Mouse (Mus musculus) frontal cortex, postnatal 25 days (tissue): ENCODE results near the gene Fbxl13.

ENCODE experiments used
- DNase-seq, 2 experiments: peaks; one replicate each; pipeline ENCODE4 v3.0.0; 2022; ENCODE audit warnings: low spot score in 2 of 2

Gene Fbxl13

DNA sequence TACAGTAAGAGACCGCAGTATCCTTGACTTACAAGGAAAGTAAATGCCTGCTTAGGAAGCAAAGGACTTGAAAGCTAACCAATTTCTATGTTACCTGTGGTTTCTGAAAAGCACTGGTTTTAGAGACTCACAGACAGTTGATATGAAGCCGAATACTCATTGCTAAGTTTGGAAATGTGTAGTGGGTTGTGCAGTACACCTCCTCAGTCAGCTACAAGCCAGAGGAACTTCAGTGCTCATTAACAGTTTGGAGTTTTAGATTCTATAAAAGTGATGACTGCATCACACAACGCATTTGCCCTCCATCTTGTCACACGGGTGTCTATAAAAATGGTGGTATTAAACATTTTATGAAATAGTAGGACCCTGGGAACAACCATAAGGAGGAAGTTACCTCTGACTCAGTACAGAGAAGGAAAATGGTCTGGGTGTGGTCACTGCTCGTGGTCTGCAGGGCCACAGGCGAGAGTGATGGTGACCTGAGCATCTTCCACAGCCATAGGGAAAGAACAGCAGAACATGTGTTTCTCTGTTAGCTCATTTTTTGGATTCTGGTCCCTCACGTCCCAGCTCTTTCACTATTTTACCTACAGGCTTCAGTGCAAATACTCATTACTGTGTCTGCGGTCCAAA is 160.1 kb downstream of the Fbxl13 start:
- no peak for DNase-seq

DNA sequence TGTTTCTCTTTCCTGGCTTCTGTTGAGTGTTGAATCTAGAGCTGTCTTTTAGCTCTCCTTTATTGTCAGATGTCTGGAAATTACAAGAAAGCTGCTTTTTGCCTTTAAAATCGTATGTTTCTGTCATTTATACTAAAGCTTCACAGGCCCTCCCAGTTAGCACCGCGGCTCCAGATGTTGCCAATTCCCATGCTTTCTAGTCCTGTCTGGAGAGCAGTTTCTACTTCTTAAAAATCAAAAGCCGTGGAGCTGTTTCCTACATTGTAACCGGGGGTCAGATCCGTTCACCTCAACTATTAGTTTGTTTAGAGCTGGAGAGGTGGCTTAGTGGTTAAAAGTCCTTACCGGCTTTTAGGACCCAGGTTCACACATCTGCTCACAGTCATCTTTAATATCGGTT is 162.2 kb downstream of the Fbxl13 start:
- no peak for DNase-seq

DNA sequence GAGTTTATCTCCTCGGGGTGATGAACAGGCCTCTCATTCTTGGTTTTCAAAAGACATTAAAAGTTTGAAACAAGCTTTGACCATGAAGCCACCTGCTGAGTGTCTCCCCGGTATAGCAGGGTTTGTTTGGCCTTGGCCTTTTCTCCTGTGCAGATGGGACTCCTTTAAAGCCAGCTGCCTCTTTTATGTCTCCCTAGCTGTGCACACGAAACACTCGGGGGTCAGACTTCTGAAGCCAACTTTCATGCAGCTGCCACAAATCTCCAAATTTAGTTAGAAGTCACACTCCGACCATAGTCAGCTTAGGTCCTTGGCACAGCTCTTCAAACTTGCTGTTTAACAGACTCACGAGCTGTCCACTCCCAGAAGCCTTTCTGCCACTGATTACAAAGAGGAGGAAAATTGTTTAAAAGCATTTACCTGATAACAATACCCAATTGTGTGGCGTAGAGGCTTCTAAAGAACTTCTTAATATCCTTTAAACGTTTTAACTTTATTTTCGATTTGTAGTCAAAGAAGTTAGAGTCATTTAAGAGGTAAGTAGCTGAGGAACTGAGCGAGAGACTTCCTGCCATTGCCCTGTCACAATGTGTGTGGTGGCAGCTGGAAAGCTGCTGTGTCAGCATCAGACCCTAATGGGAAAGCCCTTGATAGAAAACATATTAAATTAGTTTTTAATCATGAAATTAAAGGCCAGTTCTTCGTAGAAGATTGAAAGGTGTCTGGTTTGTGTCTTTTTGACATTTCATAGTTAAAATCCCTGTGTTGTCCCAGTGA is 162.8 kb downstream of the Fbxl13 start:
- DNase-seq = no peak

DNA sequence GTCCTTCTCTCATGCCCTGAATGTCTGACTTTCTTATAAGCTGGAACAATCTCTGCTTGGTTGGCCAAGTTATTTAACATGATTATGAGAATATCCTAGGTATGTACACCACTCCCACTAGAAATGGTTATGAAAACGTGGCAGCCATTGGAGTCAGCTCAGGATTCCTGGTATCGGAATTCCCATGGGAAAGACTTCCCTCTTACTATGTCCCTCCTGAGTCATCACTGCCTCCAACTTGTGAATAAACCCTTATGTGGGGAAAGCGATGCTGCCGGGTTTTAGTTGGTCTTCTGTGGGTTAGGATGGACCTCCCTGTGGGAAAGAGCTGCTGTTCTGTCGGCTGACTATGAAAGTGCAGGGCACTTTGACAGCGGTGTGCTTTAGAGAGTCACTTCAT is 163.9 kb downstream of the Fbxl13 start:
- no peak for DNase-seq

DNA sequence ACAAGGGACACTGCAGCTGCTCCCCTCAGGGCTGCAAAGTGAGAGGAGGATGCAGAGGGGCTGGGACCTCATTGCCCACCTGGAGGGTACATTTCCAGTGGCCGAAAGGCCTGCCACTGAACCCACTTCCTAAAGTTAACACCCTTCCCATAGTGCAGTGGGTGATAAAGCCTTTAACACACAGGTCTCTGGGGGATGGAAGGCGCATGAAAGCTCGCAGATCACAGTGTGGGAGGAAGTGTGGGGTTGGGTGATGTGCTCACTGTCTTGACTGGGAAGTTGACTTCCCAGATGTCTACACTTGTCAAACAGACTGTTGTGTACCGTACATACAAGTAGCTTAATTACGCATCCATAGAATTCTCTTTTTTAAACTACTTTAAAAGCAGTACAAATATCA is 165.7 kb downstream of the Fbxl13 start:
- DNase-seq = no peak

DNA sequence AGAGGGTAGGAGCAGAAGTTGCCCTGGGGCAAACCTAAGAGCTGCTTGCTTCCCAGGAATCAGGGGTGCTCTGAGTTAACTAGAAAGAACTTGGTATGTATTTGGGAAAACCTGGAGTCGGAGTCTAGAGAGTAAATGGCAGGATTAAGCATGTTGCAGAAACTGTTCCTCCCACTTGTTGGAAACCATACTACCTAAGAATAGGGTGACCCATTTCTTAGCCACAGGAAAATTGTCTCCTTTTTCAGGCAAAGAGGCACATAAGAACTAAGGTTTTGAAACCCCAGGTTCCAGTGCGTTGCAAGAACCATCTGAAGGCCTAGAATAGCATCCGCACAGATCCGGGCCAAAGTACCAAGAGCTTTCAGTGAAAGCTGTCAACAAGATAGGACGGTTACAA is 167.0 kb downstream of the Fbxl13 start:
- no peak for DNase-seq

DNA sequence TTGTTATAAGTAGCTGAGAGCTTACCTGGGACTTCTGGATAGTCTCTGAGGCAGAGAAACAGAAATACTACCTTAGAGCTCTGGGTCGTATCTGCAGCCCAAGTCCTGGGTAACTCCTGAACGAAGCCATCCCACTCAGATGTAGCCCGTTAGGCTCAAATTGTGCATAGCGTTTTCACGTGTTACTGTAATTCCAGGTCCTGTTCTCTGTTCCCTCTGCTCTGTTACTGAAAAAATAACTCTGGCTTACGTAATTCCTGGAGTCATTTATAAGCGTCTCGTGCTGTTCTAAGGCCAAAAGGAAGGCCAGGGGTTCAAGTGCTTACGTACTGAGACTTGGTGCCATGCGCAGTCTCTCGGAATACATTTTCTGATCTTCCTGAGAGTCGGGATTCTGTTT is 177.3 kb downstream of the Fbxl13 start:
- DNase-seq = no peak

DNA sequence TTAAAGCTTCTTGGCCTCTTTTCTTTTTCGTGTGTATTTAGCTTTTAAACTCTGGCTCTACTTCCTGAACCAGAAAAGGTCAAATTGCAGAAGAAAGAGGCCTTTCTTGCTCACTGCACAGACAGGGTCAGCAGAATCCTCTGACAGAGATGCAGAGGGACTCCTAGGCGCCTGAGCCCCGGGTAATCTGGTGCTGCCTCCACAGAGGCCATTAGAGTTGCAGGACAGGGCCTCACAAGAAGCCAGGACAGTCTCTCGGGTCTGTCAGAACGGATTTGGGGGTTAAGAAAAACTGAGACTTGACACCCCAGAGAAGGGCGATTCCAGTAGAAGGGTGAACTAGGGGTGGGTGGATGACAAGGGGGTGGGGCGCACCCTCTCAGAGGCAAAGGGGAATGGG is 178.0 kb downstream of the Fbxl13 start:
- DNase-seq = no peak

DNA sequence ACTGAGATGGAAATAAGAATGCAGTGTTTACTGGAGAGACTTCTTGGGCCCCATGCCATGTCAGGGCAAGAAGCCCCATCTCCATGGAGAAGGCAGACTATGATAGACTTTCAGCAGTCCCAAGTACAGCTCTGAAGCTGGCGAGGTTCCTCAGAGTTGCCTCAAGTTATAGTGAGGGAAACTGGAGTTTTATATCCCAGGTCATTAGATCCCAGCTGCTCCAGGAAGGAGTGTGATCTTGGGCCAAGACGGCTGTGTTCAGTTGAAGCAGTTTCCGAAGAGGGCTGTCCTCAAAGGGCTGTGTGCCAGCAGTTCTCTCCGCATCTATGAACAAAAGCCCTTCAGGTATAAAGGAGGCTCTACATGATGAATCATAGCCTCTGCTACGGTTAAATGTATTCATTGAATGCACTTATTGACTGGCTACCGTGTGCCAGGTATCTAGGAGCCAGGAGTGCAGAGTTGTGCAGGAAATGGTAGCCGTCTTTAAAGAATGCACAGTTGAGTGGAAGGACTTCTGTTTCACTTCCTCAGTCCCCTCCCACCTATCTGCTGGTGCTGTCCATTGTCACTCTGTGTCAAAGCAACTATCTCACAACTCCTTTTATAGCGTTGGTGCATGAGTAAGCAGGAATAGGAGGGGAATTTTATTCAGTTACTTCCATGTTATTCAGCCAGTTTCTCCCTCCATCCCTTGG is 204.5 kb downstream of the Fbxl13 start:
- DNase-seq = no peak

DNA sequence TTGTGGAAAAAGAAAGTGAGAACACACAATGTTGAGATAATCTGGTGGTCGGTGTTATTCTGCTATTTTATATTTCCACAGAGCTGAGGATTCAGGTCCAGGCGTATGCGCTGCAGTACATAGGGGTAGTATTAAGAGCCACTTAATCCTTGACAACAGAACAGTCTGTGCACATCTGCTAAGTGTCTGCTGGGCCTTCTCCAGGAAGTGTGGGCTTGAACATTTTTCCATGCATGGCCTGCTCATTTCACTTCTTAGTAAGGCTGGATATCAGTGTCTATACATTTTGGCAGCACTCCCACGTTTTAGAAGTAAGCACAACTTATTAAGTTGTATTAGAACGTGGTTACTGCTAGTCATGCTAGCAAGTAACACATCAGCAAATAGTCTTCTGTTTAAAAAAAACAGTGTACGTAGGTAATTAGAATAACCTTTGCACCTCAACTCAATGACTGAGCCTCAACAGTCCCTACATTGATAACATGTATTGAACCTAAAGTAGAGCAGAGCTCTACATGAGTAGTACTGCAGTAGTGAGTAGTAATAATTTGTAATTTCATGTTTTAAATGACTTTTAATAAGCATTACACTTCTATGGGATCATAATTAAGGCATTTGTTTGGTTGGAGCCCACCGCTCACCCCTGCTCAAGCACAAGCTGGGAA is 205.9 kb downstream of the Fbxl13 start:
- no peak for DNase-seq

DNA sequence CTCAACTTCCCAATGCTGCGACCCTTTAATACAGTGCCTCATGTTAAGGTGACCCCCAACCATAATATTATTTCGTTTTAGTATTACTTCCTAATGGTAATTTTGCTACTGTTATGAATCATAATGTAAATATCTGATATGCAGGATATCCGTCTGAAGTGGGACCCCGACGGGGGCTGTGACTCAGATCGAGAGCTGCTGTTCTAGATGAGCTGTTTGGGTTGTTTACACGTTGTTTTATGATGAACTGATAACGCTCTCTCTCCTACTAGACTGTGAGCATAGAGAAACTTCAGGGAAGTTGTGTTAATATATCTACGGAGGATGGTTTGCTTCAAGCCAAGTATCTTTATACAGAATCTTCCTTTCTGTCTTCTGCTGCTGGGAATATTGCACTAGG is 207.0 kb downstream of the Fbxl13 start:
- DNase-seq = no peak

DNA sequence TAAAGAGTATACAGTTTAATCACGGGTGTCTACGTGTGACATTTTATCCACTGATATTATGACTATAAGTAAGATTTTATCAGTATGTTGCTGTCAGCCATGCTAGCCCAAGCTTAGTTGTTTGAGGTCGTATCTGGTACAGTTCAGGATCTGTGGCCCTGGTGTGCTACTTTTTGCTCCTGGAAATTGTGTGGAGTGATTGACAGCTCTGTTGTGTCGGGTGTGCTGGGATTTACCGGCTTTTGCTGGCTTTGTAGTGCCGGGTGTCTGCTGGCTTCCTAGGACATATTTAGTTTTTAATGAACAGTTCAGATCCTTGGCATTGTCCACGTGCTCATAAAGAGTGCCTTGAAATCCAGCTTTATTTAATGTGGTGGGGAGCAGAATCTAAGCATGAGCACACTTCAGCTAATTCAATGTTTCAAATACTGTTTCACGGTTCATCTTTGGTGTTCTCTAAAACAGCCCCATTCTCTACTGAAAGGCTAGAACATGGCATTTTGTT is 208.9 kb downstream of the Fbxl13 start:
- DNase-seq = no peak

DNA sequence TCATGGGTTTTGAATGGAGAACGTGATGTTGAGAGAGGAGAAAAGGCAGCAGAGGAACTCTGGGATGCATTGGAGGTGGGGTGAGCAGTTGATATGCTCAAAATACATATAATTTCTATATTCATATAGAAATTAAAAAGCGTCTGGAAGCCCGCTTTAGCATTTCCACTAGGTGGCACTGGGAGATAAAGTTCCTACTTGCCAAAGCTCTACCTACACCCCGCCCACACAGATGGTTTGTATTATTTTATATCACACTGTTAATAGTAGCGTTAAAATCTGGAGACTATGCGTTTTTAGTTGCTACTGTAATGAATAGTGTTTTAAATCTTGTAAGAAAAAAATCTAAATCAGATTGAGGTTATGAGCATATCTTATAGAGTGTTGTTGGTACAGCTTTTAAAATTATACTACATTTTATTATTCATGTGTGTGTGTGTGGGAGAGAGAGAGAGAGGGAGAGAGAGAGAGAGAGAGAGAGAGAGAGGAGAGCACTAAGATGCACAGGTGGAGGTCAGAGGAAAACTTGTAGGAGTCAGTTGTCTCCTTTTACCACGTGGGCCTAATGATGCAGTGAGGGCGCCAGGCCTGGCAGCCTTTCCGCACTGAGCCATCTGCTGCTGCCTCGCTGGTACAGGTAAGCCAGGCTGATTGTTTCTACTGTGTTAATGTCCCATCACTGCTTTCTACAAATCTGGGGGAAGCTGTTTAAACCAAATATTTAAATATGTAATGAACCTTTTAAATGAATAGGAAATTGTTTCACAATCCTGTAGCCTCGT is 211.1 kb downstream of the Fbxl13 start:
- no peak for DNase-seq
